Mouse (Mus musculus) heart, embryonic 14.5 days (tissue): ENCODE data around the gene Akap2. TPM values are rescaled to one million over a fixed set of nuclear protein-coding genes. Genes with fewer than 3 reads are reported as not detected.

Experiments
- ATAC-seq: fragments of 200-750 bp; cut with Nextera tagmentation; 2 replicates; pipeline ENCODE4 v1.8.0; 2017; ENCODE audit warnings: low read depth, moderate TSS enrichment; ENCODE audit not compliant: insufficient number of reproducible peaks, insufficient read depth, low FRiP score
- H3K27ac ChIP-seq, 2 experiments: fragments of 200-500 bp in 1 of 2; fragments of 300-500 bp in 1 of 2; sonication (generic) in 1 of 2; replicated peaks in 1 of 2; 2 replicates each; pipeline ENCODE4 v1.5.1; 2012 to 2014; ENCODE audit warnings: low read depth in 2 of 2, low read length in 2 of 2, control low read depth in 1 of 2, mild to moderate bottlenecking in 1 of 2, mixed read lengths in 1 of 2; ENCODE audit not compliant: control insufficient read depth in 1 of 2, insufficient read depth in 1 of 2
- H3K27me3 ChIP-seq: fragments of 300-500 bp; sonication (generic); 2 replicates; pipeline ENCODE4 v1.6.1; 2014; ENCODE audit warnings: mild to moderate bottlenecking, low read length, control low read depth; ENCODE audit not compliant: control insufficient read depth, insufficient read depth
- H3K36me3 ChIP-seq: fragments of 300-500 bp; sonication (generic); 2 replicates; pipeline ENCODE4 v1.6.1; 2014; ENCODE audit warnings: mild to moderate bottlenecking, control low read depth, low read length, mixed read lengths; ENCODE audit not compliant: control insufficient read depth, insufficient read depth
- H3K4me1 ChIP-seq, 2 experiments: fragments of 200-500 bp in 1 of 2; fragments of 300-500 bp in 1 of 2; sonication (generic) in 1 of 2; 2 replicates each; pipeline ENCODE4 v1.6.1; 2012 to 2014; ENCODE audit warnings: low read length in 2 of 2, control low read depth in 1 of 2, mixed read lengths in 1 of 2; ENCODE audit not compliant: control insufficient read depth in 2 of 2, insufficient read depth in 2 of 2
- H3K4me2 ChIP-seq: fragments of 300-500 bp; sonication (generic); 2 replicates; pipeline ENCODE4 v1.6.1; 2014; ENCODE audit warnings: mild to moderate bottlenecking, low read length
- H3K4me3 ChIP-seq, 2 experiments: fragments of 200-500 bp in 1 of 2; fragments of 300-500 bp in 1 of 2; sonication (generic) in 1 of 2; 2 replicates each; pipeline ENCODE4 v1.5.1; 2012 to 2014; ENCODE audit warnings: low read length in 2 of 2, mild to moderate bottlenecking in 2 of 2, control low read depth in 1 of 2, low read depth in 1 of 2, moderate library complexity in 1 of 2; ENCODE audit not compliant: control insufficient read depth in 1 of 2, insufficient read depth in 1 of 2
- H3K9ac ChIP-seq: fragments of 300-500 bp; sonication (generic); 2 replicates; pipeline ENCODE4 v1.6.1; 2014; ENCODE audit warnings: mild to moderate bottlenecking, low read length
- H3K9me3 ChIP-seq: fragments of 300-500 bp; sonication (generic); 2 replicates; pipeline ENCODE4 v1.6.1; 2016; ENCODE audit warnings: low read length, control low read depth; ENCODE audit not compliant: control insufficient read depth
- whole genome bisulfite sequencing: fragments of 180-500 bp; shearing (Covaris S2); extraction: QIAGEN DNeasy Blood & Tissue Kit; methylation state at CpG from one replicate; pipeline ENCODE4 v1.1.7; 2014; 5-methylcytosine and 5-hydroxymethylcytosine counted together
- polyA plus RNA-seq: library from polyadenylated mRNA; unstranded; fragments of >200 nt; fragmentation: Nextera tagmentation; extraction: Ambion mirVana; gene quantifications from 2 replicates; pipeline ENCODE4 v1.2.1, GENCODE M21; 2014

Gene Akap2
- polyA plus RNA-seq, 1 experiment from 2014 or later, result 52.0 TPM

- Histone ChIP-seq H3K4me1 (peaks cover 23 to 38% of the 10 kb centered on the region in 2 experiments), H3K4me2 (peak overlapping the region; percentile 80), H3K27ac (peak overlapping the region in 1 of 2 experiments; percentile 46; a peak in 1 of 4 replicates), H3K9ac (peak overlapping the region; percentile 74), H3K4me3 (peak overlapping the region; percentile 45 to 46), H3K36me3 (no peaks in the 10 kb centered on the region), H3K9me3 (no peaks in the 10 kb centered on the region), H3K27me3 (no peaks in the 10 kb centered on the region)
- ATAC-seq, result peak; percentile 86
- WGBS, result under 1% methylated on average over 26 of the region's 26 CpGs
These were observed 64.5 kb downstream of the Akap2 start for GRCm38 (mm10) chr4:57781994-57782393.

GRCm38 (mm10) chr4:57782549-57783390 is 65.3 kb downstream of the Akap2 start:
- Histone ChIP-seq H3K9ac (peak overlapping the region; percentile 74), H3K4me2 (peak overlapping the region; percentile 80), H3K27ac (peak overlapping the region in 1 of 2 experiments; percentile 46; a peak in 1 of 4 replicates), H3K27me3 (no peaks in the 10 kb centered on the region), H3K9me3 (no peaks in the 10 kb centered on the region), H3K4me3 (peak overlapping the region; percentile 45 to 46), H3K4me1 (peaks cover 23 to 38% of the 10 kb centered on the region in 2 experiments), H3K36me3 (no peaks in the 10 kb centered on the region)
- WGBS, result 7% methylated on average over 33 of the region's 33 CpGs
- ATAC-seq, result no peak

- peak overlapping the region; percentile 45 to 46 for H3K4me3 ChIP-seq
These were observed 65.9 kb downstream of the Akap2 start for GRCm38 (mm10) chr4:57783391-57783770.

GRCm38 (mm10) chr4:57783853-57784600 is 66.6 kb downstream of the Akap2 start:
- no peaks in the 10 kb centered on the region for H3K27me3 ChIP-seq
- H3K27ac ChIP-seq, result peak overlapping the region in 1 of 2 experiments; percentile 42; a peak in 1 of 4 replicates
- no peaks in the 10 kb centered on the region for H3K36me3 ChIP-seq
- H3K9ac ChIP-seq, result peak overlapping the region; percentile 74; the same call in 1 of the 2 replicates
- no peaks in the 10 kb centered on the region for H3K9me3 ChIP-seq
- peak overlapping the region in 1 of 2 experiments; percentile 46; a peak in 1 of 4 replicates for H3K4me3 ChIP-seq
- peaks cover 29 to 47% of the 10 kb centered on the region in 2 experiments for H3K4me1 ChIP-seq
- no peak for ATAC-seq
- peak overlapping the region; percentile 80 for H3K4me2 ChIP-seq
- WGBS, result 40% methylated on average over 11 of the region's 11 CpGs

More at GRCm38 (mm10) chr4:57783391-57783770, 65.9 kb downstream of the Akap2 start:
- H3K9me3 ChIP-seq, result no peaks in the 10 kb centered on the region
- H3K9ac ChIP-seq, result peak overlapping the region; percentile 74
- 38% methylated on average over 9 of the region's 9 CpGs for WGBS
- no peaks in the 10 kb centered on the region for H3K27me3 ChIP-seq
- H3K4me1 ChIP-seq, result peaks cover 23 to 40% of the 10 kb centered on the region in 2 experiments
- H3K27ac ChIP-seq, result 0 out of 4 replicates have a peak overlapping the region, but pooled peaks of 1 of the 2 experiments have one; percentile 46
- peak overlapping the region; percentile 80 for H3K4me2 ChIP-seq
- no peaks in the 10 kb centered on the region for H3K36me3 ChIP-seq
- no peak for ATAC-seq

- peaks cover 22 to 38% of the 10 kb centered on the region in 2 experiments for H3K4me1 ChIP-seq
- H3K9me3 ChIP-seq, result no peaks in the 10 kb centered on the region
- no peaks in the 10 kb centered on the region; the same call in 1 of the 2 replicates for H3K36me3 ChIP-seq
- H3K4me3 ChIP-seq, result no peak overlapping the region
- H3K4me2 ChIP-seq, result no peak overlapping the region
- no peak overlapping the region for H3K27ac ChIP-seq
- H3K9ac ChIP-seq, result no peak overlapping the region
- ATAC-seq, result no peak; the same call in 1 of the 2 replicates
- H3K27me3 ChIP-seq, result no peaks in the 10 kb centered on the region
- WGBS, result 52% methylated on average over 5 of the region's 5 CpGs
These were observed 71.3 kb downstream of the Akap2 start for GRCm38 (mm10) chr4:57788709-57789108.

GRCm38 (mm10) chr4:57789118-57789517 is 71.7 kb downstream of the Akap2 start:
- no peak overlapping the region for H3K9ac ChIP-seq
- H3K9me3 ChIP-seq, result no peaks in the 10 kb centered on the region
- H3K4me3 ChIP-seq, result no peak overlapping the region
- no peak overlapping the region for H3K4me2 ChIP-seq
- H3K36me3 ChIP-seq, result no peaks in the 10 kb centered on the region; the same call in 1 of the 2 replicates
- peaks cover 20 to 37% of the 10 kb centered on the region in 2 experiments for H3K4me1 ChIP-seq
- no peaks in the 10 kb centered on the region for H3K27me3 ChIP-seq
- peak overlapping the region; percentile 37; a peak in 2 of 4 replicates for H3K27ac ChIP-seq
- ATAC-seq, result no peak

- H3K9ac ChIP-seq, result no peak overlapping the region
- H3K4me1 ChIP-seq, result peaks cover 26 to 46% of the 10 kb centered on the region in 2 experiments
- H3K27ac ChIP-seq, result peak overlapping the region; percentile 11 to 13; a peak in 2 of 4 replicates
- H3K4me2 ChIP-seq, result no peak overlapping the region
- WGBS, result 6% methylated on average over 8 of the region's 8 CpGs
- H3K4me3 ChIP-seq, result no peak overlapping the region
- H3K36me3 ChIP-seq, result no peaks in the 10 kb centered on the region; the same call in 1 of the 2 replicates
- no peaks in the 10 kb centered on the region for H3K27me3 ChIP-seq
- no peaks in the 10 kb centered on the region for H3K9me3 ChIP-seq
- peak; percentile 22; the same call in 1 of the 2 replicates for ATAC-seq
These were observed 76.5 kb downstream of the Akap2 start for GRCm38 (mm10) chr4:57793989-57794388.
